Mouse (Mus musculus) heart, adult 9 months (tissue): Measurements from ENCODE around the gene Olfr1314.

ENCODE experiments used
- DNase-seq, 2 experiments: peaks; one replicate each; pipeline ENCODE4 v3.0.0; 2022; ENCODE audit warnings: low spot score in 2 of 2

Olfr1314 gene

GRCm38 (mm10) chr2:112096681-112097080 is at the start of gene Olfr1314:
Gene Olfr1314, minus strand, starts transcription at chr2:112096781.
- no peak for DNase-seq

GRCm38 (mm10) chr2:112140029-112140428 is 43.4 kb upstream of the Olfr1314 start, which contains the start of gene Olfr1317:
Gene Olfr1317, plus strand, starts transcription at chr2:112140329.
- DNase-seq: no peak

- DNase-seq: no peak
Measured at GRCm38 (mm10) chr2:112134877-112135276, 38.3 kb upstream of the Olfr1314 start, which contains the start of gene Olfr1316. Gene Olfr1316, minus strand, starts transcription at chr2:112134977.

GRCm38 (mm10) chr2:112115340-112115739 is 18.8 kb upstream of the Olfr1314 start, which contains the start of gene Olfr1315-ps1:
Gene Olfr1315-ps1, minus strand, starts transcription at chr2:112115440.
- no peak for DNase-seq

GRCm38 (mm10) chr2:112077743-112078142 is 18.8 kb downstream of the Olfr1314 start, which contains the start of gene Olfr1313:
Gene Olfr1313, minus strand, starts transcription at chr2:112077843.
- DNase-seq: no peak

GRCm38 (mm10) chr2:112050138-112050537 is 46.4 kb downstream of the Olfr1314 start, which contains the start of gene Olfr1312:
Gene Olfr1312, minus strand, starts transcription at chr2:112050238.
- DNase-seq: no peak
